ENCODE assay signal across 16 mouse cellular contexts in genomic region chr16:57456003-57456402, GRCm38 (mm10).
"Had no signal": no experiment of that assay in that cellular context is flagged by ENCODE, and none has a peak within 500 bp of the region (broad histone marks: within the 10 kb centered on the region; RNA-seq: fewer than 3 reads in every experiment).

No protein-coding gene starts in this region.

- H3K27me3 ChIP-seq: midbrain, embryonic 12.5 days; neural tube, embryonic 12.5 days; stomach, embryonic 15.5 days had no signal

- H3K9ac ChIP-seq: lung, embryonic 14.5 days; midbrain, embryonic 12.5 days; neural tube, embryonic 12.5 days; stomach, embryonic 15.5 days had no signal

- DNase-seq: lung, adult 18-20 months; lung, embryonic 14.5 days; lung, postnatal 10 days; lung, postnatal 4 days; midbrain, embryonic 14.5 days; right cerebral cortex, adult 18-20 months; right cerebral cortex, postnatal 25 days; thymus, adult 2 months; thymus, postnatal 25 days; thymus, postnatal 4 days had no signal

- H3K9me3 ChIP-seq: midbrain, embryonic 10.5 days; midbrain, embryonic 12.5 days; neural tube, embryonic 12.5 days; stomach, embryonic 15.5 days had no signal

- H3K4me1 ChIP-seq: midbrain, embryonic 10.5 days; midbrain, embryonic 12.5 days; neural tube, embryonic 12.5 days had no signal

- ATAC-seq: midbrain, embryonic 16.5 days had no signal

- H3K27ac ChIP-seq: midbrain, embryonic 10.5 days; midbrain, embryonic 12.5 days; neural tube, embryonic 12.5 days; stomach, embryonic 15.5 days; stomach, postnatal 0 days had no signal

- H3K4me2 ChIP-seq: lung, embryonic 14.5 days; midbrain, embryonic 12.5 days; neural tube, embryonic 12.5 days; stomach, embryonic 15.5 days had no signal

- H3K36me3 ChIP-seq: midbrain, embryonic 10.5 days; midbrain, embryonic 12.5 days; neural tube, embryonic 12.5 days; stomach, embryonic 15.5 days had no signal

- H3K4me3 ChIP-seq: midbrain, embryonic 10.5 days; midbrain, embryonic 12.5 days; neural tube, embryonic 12.5 days; stomach, embryonic 15.5 days had no signal
